Mouse (Mus musculus) kidney, postnatal 4 days (tissue): ENCODE results near the gene Morn3.

Experiments used
- DNase-seq, 2 experiments: peaks; one replicate each; pipeline ENCODE4 v3.0.0; 2021; ENCODE audit warnings: mixed read lengths in 2 of 2

Gene Morn3

DNA sequence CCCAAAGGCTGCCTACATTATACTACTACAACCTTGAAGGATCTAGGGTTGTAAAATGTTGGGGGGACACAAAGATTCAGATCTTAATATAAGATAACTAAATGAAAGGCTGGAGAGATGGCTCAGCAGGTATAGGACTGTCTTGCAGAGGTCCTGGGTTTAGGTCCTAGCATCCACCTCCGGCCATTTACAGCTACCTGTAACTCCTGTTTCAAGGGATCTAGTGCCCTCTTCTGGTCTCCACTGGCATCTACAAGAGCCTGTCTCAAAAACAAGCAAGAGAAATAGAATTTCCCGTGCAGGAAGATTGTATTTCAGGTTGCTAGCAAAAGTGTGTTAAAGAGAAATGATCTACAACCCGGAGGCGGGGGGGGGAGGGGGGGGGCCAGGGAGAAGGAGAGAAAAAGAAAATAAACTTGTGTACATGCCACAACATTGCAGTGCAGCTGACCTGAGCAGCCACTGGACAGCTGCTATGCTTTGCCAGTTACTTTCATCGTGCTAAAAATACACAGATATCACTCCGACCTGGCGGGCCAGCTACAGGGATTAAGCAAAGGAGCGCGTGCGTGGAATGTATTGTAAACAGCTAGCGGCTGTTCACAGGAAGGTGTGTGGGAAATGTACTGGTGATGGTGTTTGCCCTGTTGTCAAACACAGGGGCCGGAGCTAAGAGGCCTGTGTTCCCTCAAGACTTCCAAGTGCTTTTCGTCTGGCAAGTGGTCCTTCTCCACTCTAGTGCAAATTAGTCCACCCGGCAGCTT, 13.1 kb upstream of the Morn3 start:
- DNase-seq: peak; percentile 63 to 74

GRCm38 (mm10) chr5:123058251-123059102, 11.7 kb upstream of the Morn3 start:
- DNase-seq: no peak

DNA sequence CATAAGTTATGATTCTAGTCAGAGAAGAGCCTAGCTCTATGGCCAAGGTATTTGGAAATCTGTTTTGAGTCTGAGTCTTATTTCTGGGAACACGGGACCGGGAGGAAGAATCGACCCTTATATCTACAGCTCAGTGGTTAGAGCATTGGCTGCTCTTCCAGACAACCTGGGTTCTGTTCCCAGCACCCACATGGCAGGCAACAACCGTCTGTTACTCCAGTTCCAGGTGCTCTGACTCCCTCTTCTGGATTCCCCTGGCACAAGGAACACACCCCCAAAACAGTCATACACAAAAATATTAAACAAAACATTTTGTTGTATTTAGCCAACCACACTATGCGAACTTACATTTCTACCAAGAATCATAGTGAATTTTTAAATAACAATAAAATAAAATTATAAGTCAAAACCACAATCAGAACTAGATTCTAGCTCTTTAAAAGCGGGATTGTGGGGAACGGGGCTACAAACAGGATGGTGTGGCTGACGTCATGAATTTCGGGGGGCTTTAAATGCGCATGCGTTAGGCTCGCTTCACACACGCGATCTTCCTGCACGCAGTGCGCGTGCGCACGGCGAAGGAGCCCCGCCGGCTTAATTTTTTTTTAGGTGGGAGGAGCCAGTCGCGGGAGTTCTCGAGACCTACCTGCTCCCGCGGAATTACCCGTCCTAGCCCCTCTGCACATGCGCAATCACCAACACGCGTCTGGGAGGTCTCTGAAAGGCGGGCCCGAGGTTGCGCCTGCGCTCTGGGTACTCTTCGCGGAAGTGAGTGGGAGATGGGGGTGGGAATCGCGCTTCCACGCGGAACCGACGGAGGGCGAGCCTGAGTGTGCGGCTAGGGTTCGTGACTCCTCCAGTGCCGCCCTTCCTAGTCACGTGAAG, 10.8 kb upstream of the Morn3 start:
- DNase-seq: peak; percentile 98 to 99

DNA sequence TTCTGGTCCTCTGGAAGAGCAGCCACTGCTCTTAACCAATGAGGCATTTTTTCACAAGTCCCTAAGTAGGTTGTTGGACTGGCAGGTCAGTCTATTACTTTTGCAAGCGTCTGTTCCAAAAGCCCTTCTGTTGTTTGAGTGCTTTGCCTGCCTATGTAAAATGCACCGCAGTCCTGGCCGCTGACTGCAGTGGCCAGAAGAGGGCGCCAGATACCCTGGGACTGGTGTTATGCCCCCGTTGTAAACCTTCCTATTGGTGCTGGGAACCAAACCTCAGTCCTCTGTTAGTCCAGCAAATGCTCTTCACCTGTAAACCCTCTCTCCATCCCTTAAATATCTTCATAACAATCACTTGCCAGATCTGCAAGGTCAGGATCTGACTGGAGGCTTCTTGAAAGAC, 4.9 kb upstream of the Morn3 start:
- no peak for DNase-seq

DNA sequence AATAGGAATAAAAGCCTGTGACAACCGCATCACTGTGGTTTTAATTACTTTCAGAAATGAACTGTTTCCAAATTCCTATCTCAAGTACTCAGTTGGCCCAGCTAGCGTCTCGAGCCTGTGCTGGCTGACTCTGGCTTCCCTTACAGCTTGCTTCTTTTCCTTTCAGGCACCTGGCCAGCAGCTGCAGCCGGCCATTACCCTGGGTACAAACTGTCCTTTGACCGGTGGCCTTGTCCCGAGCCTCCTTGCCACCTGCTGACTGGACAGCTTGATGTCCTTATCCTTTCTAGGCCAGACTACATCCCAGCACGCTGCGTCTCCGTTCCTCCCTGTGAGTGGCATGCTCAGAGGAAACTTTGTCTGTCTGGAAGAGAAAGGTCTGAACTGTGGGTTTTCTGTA, 4.1 kb upstream of the Morn3 start:
- DNase-seq: peak in 1 of 2 experiments; percentile 25

- peak; percentile 60 to 73 for DNase-seq
Measured at GRCm38 (mm10) chr5:123049271-123049670, 2.5 kb upstream of the Morn3 start.

- peak; percentile 81 to 88 for DNase-seq
Measured at GRCm38 (mm10) chr5:123045561-123046295, 1.1 kb downstream of the Morn3 start.

DNA sequence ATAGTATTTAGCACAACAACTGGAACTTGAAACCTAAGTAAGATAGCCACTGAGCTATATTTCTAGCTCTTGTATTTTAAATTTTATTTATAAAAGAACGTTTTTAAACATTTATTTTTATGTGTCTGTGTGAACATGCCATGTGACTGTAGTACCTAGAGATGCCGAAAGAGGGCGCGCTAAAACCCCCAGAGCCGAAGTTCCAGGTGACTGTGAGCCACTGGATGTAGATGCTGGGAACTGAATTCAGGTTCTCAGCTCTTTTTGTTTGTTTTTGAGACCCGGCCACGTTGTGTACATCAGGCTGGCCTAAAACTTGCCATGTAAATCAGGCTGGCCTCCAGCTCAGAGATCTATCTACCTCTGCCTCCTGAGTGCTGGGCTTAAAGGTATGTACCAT, 3.0 kb downstream of the Morn3 start:
- peak; percentile 54 to 58 for DNase-seq

DNA sequence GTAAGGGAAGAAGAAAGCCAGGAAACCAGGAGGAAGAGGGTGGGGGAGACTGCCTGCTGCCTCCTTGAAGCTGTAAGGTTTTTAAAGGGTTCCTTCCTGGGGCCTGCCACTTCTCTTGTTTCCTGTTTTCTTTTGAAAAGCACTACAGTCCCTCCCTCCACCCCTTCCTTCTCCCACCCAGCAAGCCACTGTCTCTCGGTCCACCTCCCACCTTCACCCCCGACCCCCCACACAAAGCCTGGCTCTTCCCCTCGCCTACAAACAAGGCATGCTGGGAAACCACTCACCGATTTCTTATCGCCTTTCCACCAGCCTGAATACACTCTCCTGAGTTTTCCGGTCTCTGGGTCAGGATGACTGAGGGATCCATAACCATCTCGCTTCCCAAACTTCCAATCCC, 6.0 kb downstream of the Morn3 start:
- DNase-seq: peak in 1 of 2 experiments; percentile 16

GRCm38 (mm10) chr5:123039120-123039752, 7.6 kb downstream of the Morn3 start:
- peak; percentile 91 to 92 for DNase-seq

GRCm38 (mm10) chr5:123038115-123038514, 8.7 kb downstream of the Morn3 start:
- DNase-seq: no peak

DNA sequence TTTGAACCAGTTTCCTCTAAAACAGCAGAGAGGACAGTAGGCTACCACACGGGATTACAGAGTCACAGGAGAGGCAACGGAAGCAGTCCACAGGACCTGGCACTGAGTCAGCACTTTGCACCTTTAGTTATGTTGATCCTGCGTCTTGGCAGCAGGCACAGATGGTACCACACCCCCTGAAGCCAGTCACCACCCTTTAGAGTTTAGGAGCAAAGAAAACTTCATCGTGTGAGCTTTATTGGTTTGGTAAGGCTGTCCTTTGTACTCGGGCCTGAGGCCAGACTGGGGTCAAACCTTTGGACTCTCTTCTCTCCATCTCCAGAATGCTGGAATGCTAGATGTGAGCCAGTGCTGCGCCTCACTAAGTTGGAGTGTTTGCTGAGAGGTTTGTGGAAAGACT, 11.3 kb downstream of the Morn3 start:
- peak; percentile 46 to 67 for DNase-seq

- DNase-seq: no peak
Measured at GRCm38 (mm10) chr5:123035089-123035488, 11.7 kb downstream of the Morn3 start.

GRCm38 (mm10) chr5:123033646-123034160, 13.1 kb downstream of the Morn3 start:
- DNase-seq: no peak

DNA sequence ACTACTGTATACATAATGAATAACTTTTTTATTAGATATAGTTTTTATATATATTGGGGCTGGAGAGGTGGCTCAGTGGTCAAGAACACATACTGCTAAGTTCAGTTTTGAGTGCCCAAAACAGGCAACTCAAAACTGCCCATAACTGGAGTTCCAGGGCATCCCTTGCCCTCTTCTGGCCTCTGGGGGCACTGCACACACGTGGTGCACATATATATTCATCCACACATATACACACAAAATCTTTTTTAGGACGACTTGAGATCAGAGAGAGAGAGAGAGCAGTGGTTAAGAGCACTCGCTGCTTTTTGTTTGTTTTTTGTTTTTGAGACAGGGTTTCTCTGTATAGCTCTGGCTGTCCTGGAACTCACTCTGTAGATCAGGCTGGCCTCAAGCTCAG, 15.5 kb downstream of the Morn3 start:
- DNase-seq: no peak

GRCm38 (mm10) chr5:123029729-123030128, 17.1 kb downstream of the Morn3 start:
- no peak for DNase-seq

DNA sequence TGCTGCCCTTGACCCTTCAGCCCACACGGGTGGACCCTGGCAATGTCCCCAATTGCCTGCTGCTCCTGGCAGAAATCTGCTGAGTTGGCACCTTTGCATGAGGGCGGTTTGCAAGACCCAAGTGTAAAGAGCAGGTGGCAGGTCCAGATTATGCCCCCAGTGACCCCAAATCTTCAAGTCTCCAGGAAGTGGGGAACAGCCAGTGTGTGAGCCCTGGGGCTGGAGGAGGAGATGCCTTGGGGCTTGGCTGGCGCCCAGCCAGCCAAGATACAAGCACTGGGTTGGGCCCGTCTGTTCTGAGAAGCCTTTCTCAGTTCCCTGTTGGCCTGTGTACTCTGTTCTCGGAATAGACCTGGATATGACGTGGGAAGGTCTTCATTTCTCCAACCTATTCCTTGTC, 19.4 kb downstream of the Morn3 start:
- DNase-seq: peak in 1 of 2 experiments; percentile 39

DNA sequence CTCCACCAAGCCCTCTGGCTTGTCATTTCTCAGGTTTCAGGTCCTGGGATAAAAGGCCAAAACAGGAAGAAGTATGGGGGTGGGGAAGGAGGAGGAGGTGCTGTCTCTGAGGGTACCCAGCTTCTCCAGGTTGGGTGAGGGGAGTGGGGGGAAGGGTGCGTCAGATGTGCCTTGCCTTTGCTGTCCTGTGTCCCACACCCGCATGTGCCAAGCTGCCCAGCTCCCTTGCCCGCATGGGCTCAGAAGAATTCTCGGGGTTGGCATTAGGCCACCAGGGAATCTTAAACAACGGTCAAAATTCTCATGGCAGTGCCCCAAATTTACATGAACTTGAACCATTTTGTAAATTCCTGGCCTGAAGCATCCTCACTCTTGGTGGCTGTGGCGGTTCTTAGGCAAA, 20.4 kb downstream of the Morn3 start:
- DNase-seq: no peak

- peak in 1 of 2 experiments; percentile 30 for DNase-seq
Measured at GRCm38 (mm10) chr5:123024965-123025573, 21.7 kb downstream of the Morn3 start.

DNA sequence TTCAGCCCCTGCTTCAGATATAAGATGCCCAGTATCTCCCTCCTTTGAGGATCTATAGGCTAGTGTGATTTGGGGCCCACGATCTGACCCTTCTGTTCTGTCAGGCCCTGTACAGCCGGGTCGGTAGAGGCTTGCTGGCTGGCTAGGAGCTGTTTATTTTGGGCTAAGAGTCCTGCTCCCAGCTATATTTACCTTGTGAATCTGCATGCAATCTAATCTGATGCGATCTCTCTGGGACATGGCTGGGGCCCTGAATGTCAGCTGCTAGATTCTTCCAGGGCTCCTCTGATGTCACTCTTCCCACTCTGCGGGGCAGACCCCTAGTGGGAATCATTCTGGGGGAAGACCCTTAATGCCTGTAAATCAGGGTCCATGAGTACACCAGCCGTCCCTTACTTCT, 22.5 kb downstream of the Morn3 start:
- no peak for DNase-seq

DNA sequence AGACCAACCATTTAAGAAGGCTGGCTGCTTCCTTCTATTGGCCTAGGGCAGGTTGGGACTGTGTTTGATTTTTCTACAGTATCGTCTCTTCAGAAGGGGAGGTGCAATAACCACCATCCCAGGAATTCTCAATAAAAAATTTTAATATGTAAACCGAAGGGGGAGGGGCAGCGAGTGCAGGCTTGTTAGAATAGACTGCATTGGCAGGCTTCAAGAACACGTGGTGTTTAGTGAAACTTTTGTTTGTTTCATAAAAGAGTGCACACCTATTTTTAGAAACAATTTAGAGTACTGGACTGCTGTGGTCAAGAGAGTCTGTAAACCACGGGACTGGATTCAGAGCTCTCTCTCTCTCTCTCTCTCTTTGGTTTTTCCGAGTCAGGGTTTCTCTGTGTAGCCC, 23.8 kb downstream of the Morn3 start:
- peak in 1 of 2 experiments; percentile 22 for DNase-seq
